Mouse (Mus musculus) thymus, adult 2 months (tissue): ENCODE results near the gene Nepro.

Experiments
- CTCF ChIP-seq: fragments of 200-500 bp; IDR thresholded peaks from 2 replicates; pipeline ENCODE4 v1.5.1; 2012; ENCODE audit warnings: mild to moderate bottlenecking, control low read depth, low read length, moderate library complexity, borderline replicate concordance; ENCODE audit not compliant: control insufficient read depth, poor library complexity, insufficient read depth; ENCODE audit errors: extremely low read depth
- POLR2A ChIP-seq: fragments of 200-500 bp; IDR thresholded peaks from 2 replicates; pipeline ENCODE4 v1.6.1; 2012; ENCODE audit warnings: mild to moderate bottlenecking, low read length, control low read depth, moderate library complexity; ENCODE audit not compliant: control insufficient read depth, poor library complexity, insufficient read depth; ENCODE audit errors: extremely low read depth

GRCm38 (mm10) chr16:44701155-44701554 lies 22.9 kb upstream of the Nepro start:
- TF ChIP-seq POLR2A (no peak), CTCF (no peak)
